Mouse (Mus musculus): ENCODE data around the gene Prr9. TPM values are rescaled to one million over a fixed set of nuclear protein-coding genes. Genes with fewer than 3 reads are reported as not detected.

Prr9 gene
- polyA plus RNA-seq (2012; rRNA removed), result 0.10 TPM in 1 of 2 replicates, not detected in the other

DNA sequence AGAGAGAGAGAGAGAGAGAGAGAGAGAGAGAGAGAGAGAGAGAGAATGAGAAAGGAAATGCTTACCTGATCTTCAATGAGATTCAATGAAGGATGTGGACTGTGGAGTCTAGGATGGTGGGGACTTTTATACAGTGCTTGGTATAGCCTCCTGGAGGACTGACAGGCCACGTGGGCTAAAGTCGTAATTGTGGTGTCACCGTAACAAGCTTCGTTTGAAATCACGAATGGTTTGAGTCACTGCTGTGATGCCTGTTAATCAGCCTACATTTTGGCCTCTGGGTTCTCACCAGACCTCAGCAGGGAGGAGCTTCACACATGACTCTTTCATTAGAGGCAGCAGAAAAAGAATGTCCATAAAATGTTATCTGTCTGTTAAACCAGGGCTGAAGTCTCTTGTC, at the start of gene Prr9:
Gene Prr9 (minus strand): TSS at position 101 of the 400 bp plus-strand sequence.
- 73% methylated on average over 5 of the region's 5 CpGs for WGBS
- Histone ChIP-seq H3K4me3 (ENCODE audit: low read depth, low read length) (no peak within 1 kb of the TSS), H3K27me3 (ENCODE audit: control insufficient read depth, insufficient read depth, low read length) (no peaks in the 10 kb centered on the region), H3K36me3 (ENCODE audit: control insufficient read depth, insufficient read depth, low read length) (no peaks in the 10 kb centered on the region), H3K27ac (ENCODE audit: insufficient read depth, low read depth, low read length) (no peak within 1 kb of the TSS), H3K4me1 (ENCODE audit: control insufficient read depth, insufficient read depth, insufficient read length, low read length) (no peaks in the 10 kb centered on the region)
- TF ChIP-seq CTCF (IDR thresholded peaks at IDR 0.05; ENCODE audit: extremely low read depth, insufficient read length, insufficient replicate concordance, low read depth, low read length) (no peak), POLR2A (IDR thresholded peaks at IDR 0.05; ENCODE audit: low read depth, low read length) (no peak)

DNA sequence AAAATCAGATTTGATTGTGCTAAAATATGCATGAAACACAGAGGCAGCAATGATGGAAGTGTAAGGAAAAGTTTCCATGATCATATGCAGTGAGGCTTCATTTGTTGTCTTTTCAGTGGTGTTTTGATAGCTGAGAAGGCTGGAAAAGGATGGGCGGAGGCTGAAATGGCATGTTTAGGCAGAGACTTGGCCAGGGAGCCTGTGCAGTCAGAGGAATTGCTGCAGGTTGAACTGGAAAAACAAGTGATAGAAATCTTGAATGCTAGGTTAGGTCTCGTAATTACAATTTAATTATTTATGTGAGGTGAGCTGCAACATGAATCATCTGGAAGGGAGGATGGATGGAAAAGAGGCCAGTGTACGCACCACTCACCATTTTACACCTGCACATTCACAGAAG, 46.1 kb upstream of the Prr9 start:
- H3K27ac ChIP-seq (ENCODE audit: insufficient read depth, low read depth, low read length), result no peak overlapping the region
- TF ChIP-seq POLR2A (IDR thresholded peaks at IDR 0.05; ENCODE audit: low read depth, low read length) (no peak), CTCF (IDR thresholded peaks at IDR 0.05; ENCODE audit: extremely low read depth, insufficient read length, insufficient replicate concordance, low read depth, low read length) (no peak)
- no peak overlapping the region for H3K4me3 ChIP-seq (ENCODE audit: low read depth, low read length)
- H3K36me3 ChIP-seq (ENCODE audit: control insufficient read depth, insufficient read depth, low read length), result no peaks in the 10 kb centered on the region
- no peaks in the 10 kb centered on the region for H3K27me3 ChIP-seq (ENCODE audit: control insufficient read depth, insufficient read depth, low read length)
- WGBS, result 75% methylated on average over 3 of the region's 3 CpGs
- H3K4me1 ChIP-seq (ENCODE audit: control insufficient read depth, insufficient read depth, insufficient read length, low read length), result peaks cover 4% of the 10 kb centered on the region; the same call in 1 of the 2 replicates

DNA sequence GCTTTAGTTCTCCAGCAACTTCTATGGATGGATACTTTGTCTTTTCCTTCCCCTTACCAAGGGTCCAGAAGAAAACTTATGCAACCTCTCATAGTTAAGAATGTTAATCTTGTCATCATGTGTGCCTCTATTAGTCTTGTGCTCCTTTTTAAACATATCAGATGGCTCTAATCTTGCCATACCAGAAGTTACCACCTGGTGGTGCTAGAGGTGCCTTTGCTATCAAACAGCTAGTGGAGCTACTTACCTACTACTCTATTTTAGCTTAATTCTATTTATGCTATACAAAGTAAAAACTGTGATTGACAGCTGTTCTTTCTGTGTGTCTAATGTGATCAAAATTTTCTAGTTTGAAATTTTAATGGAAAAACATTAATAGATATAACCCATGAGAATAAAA, 29.6 kb upstream of the Prr9 start:
- Histone ChIP-seq H3K27ac (ENCODE audit: insufficient read depth, low read depth, low read length) (no peak overlapping the region), H3K4me1 (ENCODE audit: control insufficient read depth, insufficient read depth, insufficient read length, low read length) (no peaks in the 10 kb centered on the region), H3K4me3 (ENCODE audit: low read depth, low read length) (no peak overlapping the region), H3K36me3 (ENCODE audit: control insufficient read depth, insufficient read depth, low read length) (no peaks in the 10 kb centered on the region), H3K27me3 (ENCODE audit: control insufficient read depth, insufficient read depth, low read length) (no peaks in the 10 kb centered on the region)
- no peak for TF ChIP-seq CTCF (IDR thresholded peaks at IDR 0.05; ENCODE audit: extremely low read depth, insufficient read length, insufficient replicate concordance, low read depth, low read length)
- no peak for TF ChIP-seq POLR2A (IDR thresholded peaks at IDR 0.05; ENCODE audit: low read depth, low read length)

DNA sequence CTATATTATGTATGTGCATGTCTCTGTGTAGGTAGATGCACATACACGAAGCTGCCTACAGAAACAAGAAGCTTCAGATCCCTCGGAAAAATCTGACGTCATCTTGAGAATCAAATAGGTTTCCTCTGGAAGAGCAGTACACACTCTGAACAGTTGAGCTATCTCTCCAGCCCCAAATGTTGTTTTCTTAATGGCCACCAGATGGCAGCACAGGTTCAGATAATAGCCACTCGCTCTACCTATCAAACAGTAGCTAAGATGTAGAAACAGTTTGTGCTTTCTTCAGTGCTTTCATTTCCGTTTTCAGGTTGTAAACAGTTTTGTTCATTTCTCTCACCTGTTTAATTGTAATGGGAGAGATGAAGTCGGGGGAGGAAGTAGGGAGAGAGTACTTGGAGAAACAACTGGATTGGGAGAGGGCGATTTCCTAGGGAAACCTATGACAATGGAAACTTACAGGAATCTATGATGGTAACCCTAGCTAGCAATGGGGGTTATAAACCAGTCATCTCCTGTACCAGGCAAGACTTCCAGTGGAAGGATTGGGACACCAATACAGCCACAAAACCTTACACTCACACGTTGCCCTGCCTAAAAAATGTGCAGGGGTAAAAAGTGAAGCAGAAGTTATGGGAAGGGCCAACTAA, 27.0 kb upstream of the Prr9 start:
- H3K36me3 ChIP-seq (ENCODE audit: control insufficient read depth, insufficient read depth, low read length), result no peaks in the 10 kb centered on the region

DNA sequence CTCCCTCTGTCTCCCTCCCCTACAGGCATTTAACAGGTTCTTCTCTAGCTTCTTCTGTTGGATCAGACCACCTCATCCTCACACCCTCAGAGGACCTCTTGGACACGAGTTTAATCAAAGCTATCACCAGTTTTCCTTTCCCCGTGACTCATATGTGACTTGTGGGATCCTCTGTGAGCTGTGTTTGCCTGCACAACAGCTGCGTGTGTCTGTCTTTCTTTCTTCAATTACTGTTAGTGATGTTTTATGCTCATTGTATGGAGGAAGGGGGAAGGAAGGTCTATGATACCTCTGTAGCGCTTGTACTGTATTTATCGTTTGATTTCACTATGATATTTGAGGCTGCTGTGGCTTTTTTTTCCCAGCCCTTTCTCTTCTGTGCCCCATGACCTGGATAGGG, 24.2 kb upstream of the Prr9 start:
- Histone ChIP-seq H3K4me3 (ENCODE audit: low read depth, low read length) (no peak overlapping the region), H3K27me3 (ENCODE audit: control insufficient read depth, insufficient read depth, low read length) (no peaks in the 10 kb centered on the region), H3K36me3 (ENCODE audit: control insufficient read depth, insufficient read depth, low read length) (no peaks in the 10 kb centered on the region), H3K4me1 (ENCODE audit: control insufficient read depth, insufficient read depth, insufficient read length, low read length) (no peaks in the 10 kb centered on the region), H3K27ac (ENCODE audit: insufficient read depth, low read depth, low read length) (no peak overlapping the region)
- WGBS, result 59% methylated on average over 5 of the region's 5 CpGs
- no peak for TF ChIP-seq POLR2A (IDR thresholded peaks at IDR 0.05; ENCODE audit: low read depth, low read length)
- no peak for TF ChIP-seq CTCF (IDR thresholded peaks at IDR 0.05; ENCODE audit: extremely low read depth, insufficient read length, insufficient replicate concordance, low read depth, low read length)

More for the DNA sequence above, 27.0 kb upstream of the Prr9 start:
- no peak for TF ChIP-seq POLR2A (IDR thresholded peaks at IDR 0.05; ENCODE audit: low read depth, low read length)
- no peak for TF ChIP-seq CTCF (IDR thresholded peaks at IDR 0.05; ENCODE audit: extremely low read depth, insufficient read length, insufficient replicate concordance, low read depth, low read length)
- Histone ChIP-seq H3K4me3 (ENCODE audit: low read depth, low read length) (no peak overlapping the region), H3K27ac (ENCODE audit: insufficient read depth, low read depth, low read length) (no peak overlapping the region), H3K4me1 (ENCODE audit: control insufficient read depth, insufficient read depth, insufficient read length, low read length) (no peaks in the 10 kb centered on the region), H3K27me3 (ENCODE audit: control insufficient read depth, insufficient read depth, low read length) (no peaks in the 10 kb centered on the region)
- WGBS, result 22% methylated on average over 8 of the region's 8 CpGs

DNA sequence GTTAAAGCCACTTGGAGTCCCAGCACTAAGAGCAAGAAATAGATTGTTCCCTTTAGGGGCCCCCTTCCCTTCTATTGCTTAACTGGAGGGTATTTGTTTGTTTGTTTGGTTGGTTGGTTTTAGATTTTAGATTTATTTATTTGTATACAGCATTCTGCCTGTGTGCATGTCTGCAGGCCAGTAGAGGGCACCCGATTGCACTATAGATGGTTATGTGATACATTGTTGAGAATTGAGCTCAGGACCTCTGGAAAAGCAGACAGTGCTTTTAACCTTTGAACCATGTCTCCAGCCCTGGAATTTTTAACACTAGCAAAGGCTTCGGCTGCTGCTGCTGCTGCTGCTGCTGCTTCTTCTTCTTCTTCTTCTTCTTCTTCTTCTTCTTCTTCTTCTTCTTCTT, 23.7 kb upstream of the Prr9 start:
- H3K27ac ChIP-seq (ENCODE audit: insufficient read depth, low read depth, low read length), result no peak overlapping the region
- H3K27me3 ChIP-seq (ENCODE audit: control insufficient read depth, insufficient read depth, low read length), result no peaks in the 10 kb centered on the region
- 16% methylated on average over 2 of the region's 2 CpGs for WGBS
- TF ChIP-seq POLR2A (IDR thresholded peaks at IDR 0.05; ENCODE audit: low read depth, low read length), result no peak
- no peak for TF ChIP-seq CTCF (IDR thresholded peaks at IDR 0.05; ENCODE audit: extremely low read depth, insufficient read length, insufficient replicate concordance, low read depth, low read length)
- H3K4me3 ChIP-seq (ENCODE audit: low read depth, low read length), result no peak overlapping the region
- no peaks in the 10 kb centered on the region for H3K4me1 ChIP-seq (ENCODE audit: control insufficient read depth, insufficient read depth, insufficient read length, low read length)
- no peaks in the 10 kb centered on the region for H3K36me3 ChIP-seq (ENCODE audit: control insufficient read depth, insufficient read depth, low read length)

DNA sequence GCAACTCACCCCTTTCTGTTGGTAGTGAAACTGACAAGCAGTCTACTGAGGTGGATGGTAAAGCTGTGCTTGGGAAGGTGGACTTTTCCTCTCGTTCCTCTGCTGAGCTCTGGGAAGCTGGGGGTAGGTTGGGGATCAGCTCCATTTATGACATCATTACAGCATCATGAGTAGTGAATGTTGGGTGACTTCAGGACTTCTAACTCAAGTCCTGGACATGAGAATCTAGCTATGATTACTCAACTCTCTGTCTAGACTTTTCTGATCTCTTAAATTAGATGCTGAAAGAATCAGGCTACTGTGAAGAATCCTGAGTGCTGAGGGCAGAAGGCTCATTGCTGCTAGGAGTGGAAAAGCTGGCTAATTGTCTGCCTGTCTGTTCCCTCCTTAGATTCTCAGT, 18.9 kb upstream of the Prr9 start, which contains the start of gene Lelp1:
Gene Lelp1 (minus strand): TSS at position 101 of the 400 bp plus-strand sequence.
- WGBS, result 46% methylated on average over 1 of the region's 1 CpGs
- H3K36me3 ChIP-seq (ENCODE audit: control insufficient read depth, insufficient read depth, low read length), result no peaks in the 10 kb centered on the region
- TF ChIP-seq POLR2A (IDR thresholded peaks at IDR 0.05; ENCODE audit: low read depth, low read length) (no peak), CTCF (IDR thresholded peaks at IDR 0.05; ENCODE audit: extremely low read depth, insufficient read length, insufficient replicate concordance, low read depth, low read length) (no peak)
- no peaks in the 10 kb centered on the region for H3K4me1 ChIP-seq (ENCODE audit: control insufficient read depth, insufficient read depth, insufficient read length, low read length)
- H3K27me3 ChIP-seq (ENCODE audit: control insufficient read depth, insufficient read depth, low read length), result no peaks in the 10 kb centered on the region
- no peak within 1 kb of the TSS for H3K27ac ChIP-seq (ENCODE audit: insufficient read depth, low read depth, low read length)
- H3K4me3 ChIP-seq (ENCODE audit: low read depth, low read length), result no peak within 1 kb of the TSS
